Mouse (Mus musculus): ENCODE measurements around the gene Ahdc1. TPM values are rescaled to one million over a fixed set of nuclear protein-coding genes. Genes with fewer than 3 reads are reported as not detected.

Ahdc1 gene
- polyA plus RNA-seq, 1 experiment from 2014 or later: 2.4 TPM

DNA sequence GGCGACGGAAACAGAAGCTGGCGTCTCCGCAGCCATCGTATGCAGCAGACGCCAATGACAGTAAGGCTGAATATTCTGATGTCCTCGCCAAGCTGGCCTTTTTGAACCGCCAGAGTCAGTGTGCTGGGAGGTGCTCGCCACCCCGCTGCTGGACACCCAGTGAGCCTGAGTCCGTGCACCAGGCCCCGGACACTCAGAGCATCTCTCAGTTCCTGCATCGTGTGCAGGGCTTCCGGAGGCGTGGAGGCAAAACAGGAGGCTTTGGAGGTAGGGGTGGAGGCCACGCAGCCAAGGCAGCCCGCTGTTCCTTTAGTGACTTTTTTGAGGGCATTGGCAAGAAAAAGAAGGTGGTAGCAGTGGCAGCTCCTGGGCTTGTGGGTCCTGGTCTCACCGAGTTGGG is 52.1 kb downstream of the Ahdc1 start:
- peaks cover 5% of the 10 kb centered on the region for H3K4me1 ChIP-seq (replicated peaks; ENCODE audit: control insufficient read depth, insufficient read depth, low read length)
- no peak for TF ChIP-seq CTCF (IDR thresholded peaks at IDR 0.05; ENCODE audit: low read depth)
- H3K4me2 ChIP-seq (replicated peaks; ENCODE audit: low read depth): no peak overlapping the region
- no peak overlapping the region for H3K4me3 ChIP-seq (ENCODE audit: low read depth, low read length)
- no peak overlapping the region for H3K9ac ChIP-seq (ENCODE audit: low read depth, low read length)
- no peaks in the 10 kb centered on the region for H3K9me3 ChIP-seq (ENCODE audit: control insufficient read depth)
- no peak for ATAC-seq
- H3K36me3 ChIP-seq (ENCODE audit: control insufficient read depth, insufficient read depth): peaks cover 59% of the 10 kb centered on the region
- H3K27me3 ChIP-seq (replicated peaks; ENCODE audit: control insufficient read depth, insufficient read depth, low read length): no peaks in the 10 kb centered on the region
- no peak overlapping the region for H3K27ac ChIP-seq (ENCODE audit: low read depth, low read length)
- 95% methylated on average over 18 of the region's 18 CpGs for WGBS

DNA sequence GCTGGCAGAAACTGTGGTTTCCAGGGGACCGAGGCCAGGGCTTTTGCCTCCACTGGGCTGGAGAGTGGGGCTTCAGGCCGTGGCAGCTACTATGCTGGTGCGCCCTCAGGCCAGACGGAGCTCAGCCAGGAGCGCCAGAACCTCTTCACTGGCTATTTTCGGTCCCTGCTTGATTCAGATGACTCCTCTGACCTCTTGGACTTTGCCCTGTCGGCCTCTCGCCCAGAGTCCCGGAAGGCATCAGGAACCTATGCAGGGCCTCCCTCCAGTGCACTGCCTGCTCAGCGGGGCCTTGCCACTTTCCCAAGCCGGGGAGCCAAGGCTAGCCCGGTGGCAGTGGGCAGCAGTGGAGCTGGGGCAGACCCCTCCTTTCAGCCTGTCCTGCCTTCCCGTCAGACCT is 52.7 kb downstream of the Ahdc1 start:
- peak; percentile 58 for ATAC-seq
- TF ChIP-seq CTCF (IDR thresholded peaks at IDR 0.05; ENCODE audit: low read depth): no peak

DNA sequence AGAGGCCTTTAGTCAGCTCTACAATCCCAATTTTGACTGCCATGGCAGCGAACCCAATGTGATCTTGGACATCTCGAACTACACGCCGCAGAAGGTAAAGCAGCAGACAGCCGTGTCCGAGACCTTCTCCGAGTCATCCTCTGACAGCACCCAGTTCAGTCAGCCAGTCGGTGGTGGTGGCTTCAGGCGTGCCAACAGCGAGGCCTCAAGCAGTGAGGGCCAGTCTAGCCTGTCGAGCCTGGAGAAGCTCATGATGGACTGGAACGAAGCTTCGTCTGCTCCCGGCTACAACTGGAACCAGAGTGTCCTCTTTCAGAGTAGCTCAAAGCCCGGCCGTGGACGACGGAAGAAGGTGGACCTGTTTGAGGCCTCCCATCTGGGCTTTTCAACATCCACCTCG is 53.7 kb downstream of the Ahdc1 start:
- peaks cover 59% of the 10 kb centered on the region for H3K36me3 ChIP-seq (ENCODE audit: control insufficient read depth, insufficient read depth)
- no peak overlapping the region for H3K4me3 ChIP-seq (ENCODE audit: low read depth, low read length)
- H3K9ac ChIP-seq (ENCODE audit: low read depth, low read length): no peak overlapping the region
- no peak overlapping the region for H3K27ac ChIP-seq (ENCODE audit: low read depth, low read length)
- no peaks in the 10 kb centered on the region for H3K9me3 ChIP-seq (ENCODE audit: control insufficient read depth)
- WGBS: 91% methylated on average over 19 of the region's 19 CpGs
- ATAC-seq: no peak
- TF ChIP-seq CTCF (IDR thresholded peaks at IDR 0.05; ENCODE audit: low read depth): no peak
- H3K27me3 ChIP-seq (replicated peaks; ENCODE audit: control insufficient read depth, insufficient read depth, low read length): no peaks in the 10 kb centered on the region
- H3K4me1 ChIP-seq (replicated peaks; ENCODE audit: control insufficient read depth, insufficient read depth, low read length): no peaks in the 10 kb centered on the region
- no peak overlapping the region for H3K4me2 ChIP-seq (replicated peaks; ENCODE audit: low read depth)

More for the DNA sequence above, 52.7 kb downstream of the Ahdc1 start:
- Histone ChIP-seq H3K4me2 (replicated peaks; ENCODE audit: low read depth) (no peak overlapping the region), H3K27ac (ENCODE audit: low read depth, low read length) (peak overlapping the region; percentile 41; the same call in 1 of the 2 replicates), H3K4me1 (replicated peaks; ENCODE audit: control insufficient read depth, insufficient read depth, low read length) (no peaks in the 10 kb centered on the region), H3K36me3 (ENCODE audit: control insufficient read depth, insufficient read depth) (peaks cover 59% of the 10 kb centered on the region), H3K9ac (ENCODE audit: low read depth, low read length) (no peak overlapping the region), H3K9me3 (ENCODE audit: control insufficient read depth) (no peaks in the 10 kb centered on the region), H3K27me3 (replicated peaks; ENCODE audit: control insufficient read depth, insufficient read depth, low read length) (no peaks in the 10 kb centered on the region), H3K4me3 (ENCODE audit: low read depth, low read length) (no peak overlapping the region)
- 62% methylated on average over 13 of the region's 13 CpGs for WGBS

DNA sequence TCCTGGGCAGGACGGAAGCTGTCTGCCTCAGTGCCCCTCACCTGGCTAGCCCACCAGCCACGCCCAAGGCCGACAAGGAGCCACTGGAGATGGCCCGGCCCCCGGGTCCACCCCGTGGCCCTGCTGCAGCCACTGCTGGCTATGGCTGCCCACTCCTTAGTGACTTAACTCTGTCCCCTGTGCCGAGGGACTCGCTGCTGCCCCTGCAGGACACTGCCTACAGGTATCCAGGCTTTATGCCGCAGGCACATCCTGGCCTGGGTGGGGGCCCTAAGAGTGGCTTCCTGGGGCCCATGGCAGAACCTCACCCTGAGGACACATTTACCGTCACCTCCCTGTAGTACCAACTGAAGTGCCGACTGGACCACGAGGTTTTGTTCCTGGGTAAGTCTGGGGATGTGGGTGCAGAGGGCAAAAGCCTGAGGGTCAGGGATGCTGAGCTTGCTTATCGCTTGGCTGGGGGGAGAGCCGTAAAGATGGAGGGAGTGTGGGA is 54.9 kb downstream of the Ahdc1 start:
- peak; percentile 68 for TF ChIP-seq CTCF (IDR thresholded peaks at IDR 0.05; ENCODE audit: low read depth)
- Histone ChIP-seq H3K4me3 (ENCODE audit: low read depth, low read length) (no peak overlapping the region), H3K9ac (ENCODE audit: low read depth, low read length) (no peak overlapping the region), H3K9me3 (ENCODE audit: control insufficient read depth) (no peaks in the 10 kb centered on the region), H3K4me1 (replicated peaks; ENCODE audit: control insufficient read depth, insufficient read depth, low read length) (no peaks in the 10 kb centered on the region), H3K4me2 (replicated peaks; ENCODE audit: low read depth) (no peak overlapping the region), H3K27me3 (replicated peaks; ENCODE audit: control insufficient read depth, insufficient read depth, low read length) (no peaks in the 10 kb centered on the region), H3K36me3 (ENCODE audit: control insufficient read depth, insufficient read depth) (peaks cover 56% of the 10 kb centered on the region), H3K27ac (ENCODE audit: low read depth, low read length) (peak overlapping the region; percentile 15; the same call in 1 of the 2 replicates)
- WGBS: 90% methylated on average over 14 of the region's 14 CpGs
- no peak for ATAC-seq

DNA sequence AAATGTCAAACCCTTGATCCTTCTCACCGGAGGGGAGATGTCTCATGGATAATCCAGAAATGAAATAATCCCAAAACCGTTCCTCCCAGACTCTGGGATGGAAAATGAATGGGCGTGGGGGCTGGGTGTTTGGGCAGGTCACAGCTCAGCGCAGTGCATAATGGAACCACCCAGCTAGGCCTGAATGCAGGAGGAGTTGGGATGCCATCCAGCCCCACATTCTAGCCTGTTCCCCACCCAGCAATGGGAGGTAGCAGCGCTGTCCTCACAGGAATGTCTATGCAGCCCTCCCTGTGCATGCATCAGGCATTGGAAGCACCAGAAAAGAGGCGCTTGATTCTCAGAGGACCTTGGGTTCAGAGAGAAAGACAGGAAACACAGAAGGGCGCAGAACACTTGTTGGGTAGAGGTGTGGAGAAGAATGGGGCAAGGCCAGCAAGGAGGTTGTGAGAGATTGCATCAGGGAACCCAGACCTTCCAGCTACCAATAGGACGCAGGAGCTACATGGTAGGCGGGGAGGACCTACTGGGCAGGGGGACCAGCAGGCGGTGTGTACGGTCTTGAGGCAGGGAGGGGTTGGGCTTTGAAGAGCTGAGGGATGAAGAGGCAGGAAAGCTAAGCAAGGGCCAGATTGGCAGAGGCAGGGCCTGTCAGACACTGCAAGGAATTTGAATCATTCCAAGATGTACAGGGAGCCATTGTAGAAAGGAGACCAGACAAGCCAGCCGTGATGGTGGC is 57.5 kb downstream of the Ahdc1 start:
- H3K4me1 ChIP-seq (replicated peaks; ENCODE audit: control insufficient read depth, insufficient read depth, low read length): no peaks in the 10 kb centered on the region
- no peak for TF ChIP-seq CTCF (IDR thresholded peaks at IDR 0.05; ENCODE audit: low read depth)
- 87% methylated on average over 12 of the region's 12 CpGs for WGBS
- no peak overlapping the region for H3K4me2 ChIP-seq (replicated peaks; ENCODE audit: low read depth)
- H3K27ac ChIP-seq (ENCODE audit: low read depth, low read length): no peak overlapping the region
- H3K36me3 ChIP-seq (ENCODE audit: control insufficient read depth, insufficient read depth): peaks cover 44% of the 10 kb centered on the region
- H3K9me3 ChIP-seq (ENCODE audit: control insufficient read depth): no peaks in the 10 kb centered on the region
- ATAC-seq: no peak
- H3K27me3 ChIP-seq (replicated peaks; ENCODE audit: control insufficient read depth, insufficient read depth, low read length): no peaks in the 10 kb centered on the region
- H3K9ac ChIP-seq (ENCODE audit: low read depth, low read length): no peak overlapping the region
- no peak overlapping the region for H3K4me3 ChIP-seq (ENCODE audit: low read depth, low read length)

DNA sequence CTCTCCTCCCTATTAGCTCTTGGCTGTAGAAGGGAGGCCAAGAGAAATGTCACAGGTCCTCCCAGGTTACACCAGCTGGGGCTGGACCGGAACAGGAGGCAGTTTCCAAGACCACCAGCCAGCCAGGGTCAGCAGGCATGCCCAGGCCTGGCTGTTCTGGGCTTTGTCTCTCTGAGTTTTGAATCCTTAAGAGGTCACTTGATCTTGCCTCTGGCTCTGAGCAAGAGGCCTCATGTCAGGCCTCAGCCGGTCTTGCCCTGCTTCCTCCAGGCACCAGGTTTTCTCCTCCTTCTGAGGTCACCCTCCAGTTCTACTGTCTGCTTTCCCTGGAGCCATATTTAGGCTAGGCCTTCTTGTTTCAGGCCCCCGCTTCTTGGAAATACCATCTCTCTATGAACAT is 59.3 kb downstream of the Ahdc1 start:
- Histone ChIP-seq H3K4me2 (replicated peaks; ENCODE audit: low read depth) (no peak overlapping the region), H3K4me1 (replicated peaks; ENCODE audit: control insufficient read depth, insufficient read depth, low read length) (no peaks in the 10 kb centered on the region), H3K27ac (ENCODE audit: low read depth, low read length) (peak overlapping the region; percentile 35), H3K4me3 (ENCODE audit: low read depth, low read length) (no peak overlapping the region), H3K27me3 (replicated peaks; ENCODE audit: control insufficient read depth, insufficient read depth, low read length) (no peaks in the 10 kb centered on the region), H3K36me3 (ENCODE audit: control insufficient read depth, insufficient read depth) (peaks cover 40% of the 10 kb centered on the region), H3K9ac (ENCODE audit: low read depth, low read length) (no peak overlapping the region), H3K9me3 (ENCODE audit: control insufficient read depth) (no peaks in the 10 kb centered on the region)
- whole genome bisulfite sequencing: 82% methylated on average over 3 of the region's 3 CpGs
- no peak for ATAC-seq
- no peak for TF ChIP-seq CTCF (IDR thresholded peaks at IDR 0.05; ENCODE audit: low read depth)

Measured in intestine, postnatal 0 days (tissue).